ENCODE assay signal across 29 mouse cellular contexts in genomic region chr3:129862592-129862991, GRCm38 (mm10). TPM values are rescaled to one million over a fixed set of nuclear protein-coding genes. Genes with fewer than 3 reads are reported as not detected.
DNase-seq lines count a peak whose midpoint lies in the region; ATAC-seq and TF ChIP-seq lines count a peak whose summit lies in the region.
"Had no signal": no experiment of that assay in that cellular context is flagged by ENCODE, and none has a peak within 500 bp of the region (broad histone marks: within the 10 kb centered on the region; RNA-seq: fewer than 3 reads in every experiment).

No protein-coding gene starts in this region.

- TF ChIP-seq POLR2A in MEL (IDR thresholded peaks at IDR 0.05; ENCODE audit: control insufficient read depth in 1 of 2, insufficient read depth in 1 of 2, low read depth in 1 of 2, low read length in 2 of 2, poor library complexity in 1 of 2), result peak in 1 of 2 experiments; percentile 53; a peak in 2 of 4 replicates

- TF ChIP-seq CTCF in MEL (IDR thresholded peaks at IDR 0.05 in 2 of 3, conservative IDR thresholded peaks at IDR 0.05 in 1 of 3; ENCODE audit: control insufficient read depth in 1 of 3, insufficient read depth in 1 of 3, low read depth in 2 of 3, low read length in 3 of 3, poor library complexity in 1 of 3, severe bottlenecking in 1 of 3), result no peak
- TF ChIP-seq CTCF in hindbrain, postnatal 0 days (IDR thresholded peaks at IDR 0.05; ENCODE audit: low read depth), result no peak

- no peaks in the 10 kb centered on the region for H3K9me3 ChIP-seq in MEL (replicated peaks; ENCODE audit: insufficient read depth, low read length)
- H3K9me3 ChIP-seq in hindbrain, postnatal 0 days (ENCODE audit: low read length), result no peaks in the 10 kb centered on the region
- H3K9me3 ChIP-seq: embryonic facial prominence, embryonic 13.5 days; embryonic facial prominence, embryonic 15.5 days; G1E had no signal

- H3K27ac ChIP-seq in MEL (ENCODE audit: control insufficient read depth, low read depth, low read length), result no peak overlapping the region
- no peak overlapping the region for H3K27ac ChIP-seq in hindbrain, postnatal 0 days
- H3K27ac ChIP-seq: embryonic facial prominence, embryonic 13.5 days; embryonic facial prominence, embryonic 15.5 days; forebrain, embryonic 10.5 days; forebrain, embryonic 12.5 days had no signal

- ATAC-seq in hindbrain, postnatal 0 days, result no peak
- ATAC-seq: activated CD4-positive, CD25-positive, alpha-beta regulatory T cell, adult 4 months; forebrain, embryonic 14.5 days; forebrain, embryonic 16.5 days; Patski had no signal

- no peaks in the 10 kb centered on the region for H3K27me3 ChIP-seq in MEL (ENCODE audit: control insufficient read depth in 1 of 2, insufficient read depth in 2 of 2, low read length in 2 of 2)
- H3K27me3 ChIP-seq in hindbrain, postnatal 0 days (ENCODE audit: insufficient read depth, low read length), result no peaks in the 10 kb centered on the region
- H3K27me3 ChIP-seq: embryonic facial prominence, embryonic 13.5 days; embryonic facial prominence, embryonic 15.5 days; forebrain, embryonic 12.5 days; Patski had no signal

- DNase-seq in A20 (ENCODE audit: low read depth, low spot score) (peak; percentile 6), MEL (ENCODE audit: low read depth, low spot score) (peak; percentile 69), R1 (ENCODE audit: low read depth, low spot score) (peak; percentile 39)
- no peak for DNase-seq in neural tube, embryonic 10.5 days (ENCODE audit: extremely low spot score, low spot score)
- no peak for DNase-seq in heart, postnatal 25 days (ENCODE audit: low spot score)
- no peak for DNase-seq in hindbrain, postnatal 0 days (ENCODE audit: low spot score)
- DNase-seq in kidney, adult 9 months, result no peak
- DNase-seq: adrenal gland, adult 8-10 months; adrenal gland, postnatal 14 days; cerebellum, adult 11 months; cerebellum, adult 18-20 months; cerebellum, adult 8-10 months; cerebellum, adult 9-11 months; cerebellum, postnatal 14 days; cerebellum, postnatal 36 days; embryo, embryonic 11 days had no signal

- H3K9ac ChIP-seq in MEL (ENCODE audit: control insufficient read depth, low read depth, low read length, poor library complexity, severe bottlenecking), result peak overlapping the region; percentile 72
- no peak overlapping the region for H3K9ac ChIP-seq in hindbrain, postnatal 0 days (replicated peaks; ENCODE audit: low read length)
- H3K9ac ChIP-seq: embryonic facial prominence, embryonic 13.5 days; embryonic facial prominence, embryonic 15.5 days; forebrain, embryonic 12.5 days had no signal

- no peaks in the 10 kb centered on the region for H3K79me2 ChIP-seq in MEL (ENCODE audit: control insufficient read depth, insufficient read depth, low read length, poor library complexity)

- no peak overlapping the region for H3K4me2 ChIP-seq in hindbrain, postnatal 0 days (ENCODE audit: low read depth, low read length)
- H3K4me2 ChIP-seq: embryonic facial prominence, embryonic 13.5 days; embryonic facial prominence, embryonic 15.5 days; forebrain, embryonic 12.5 days had no signal

- intact Hi-C loops in heart, postnatal 25 days (cut with DNase I), result loop anchor here (5.0 kb wide), 1 partner anchor 215 kb away; no protein-coding TSS in a partner anchor

- 86% methylated on average over 2 of the region's 2 CpGs for WGBS in hindbrain, postnatal 0 days

- H3K4me1 ChIP-seq in MEL (ENCODE audit: control insufficient read depth in 1 of 2, insufficient read depth in 2 of 2, low read length in 2 of 2), result no peaks in the 10 kb centered on the region
- H3K4me1 ChIP-seq in hindbrain, postnatal 0 days (ENCODE audit: insufficient read depth, low read length), result no peaks in the 10 kb centered on the region
- H3K4me1 ChIP-seq: embryonic facial prominence, embryonic 13.5 days; embryonic facial prominence, embryonic 15.5 days; forebrain, embryonic 10.5 days; forebrain, embryonic 12.5 days had no signal

- peaks cover 0 to 2% of the 10 kb centered on the region in 2 experiments; a peak in 1 of 4 replicates for H3K36me3 ChIP-seq in MEL (ENCODE audit: control insufficient read depth in 1 of 2, insufficient read depth in 2 of 2, low read length in 2 of 2)
- no peaks in the 10 kb centered on the region for H3K36me3 ChIP-seq in hindbrain, postnatal 0 days (ENCODE audit: insufficient read depth, low read length)
- H3K36me3 ChIP-seq: embryonic facial prominence, embryonic 13.5 days; embryonic facial prominence, embryonic 15.5 days; forebrain, embryonic 10.5 days; forebrain, embryonic 12.5 days; G1E had no signal

- peak overlapping the region; percentile 50 to 67 for H3K4me3 ChIP-seq in MEL (ENCODE audit: control insufficient read depth in 1 of 2, insufficient read depth in 1 of 2, low read depth in 2 of 2, low read length in 2 of 2)
- H3K4me3 ChIP-seq in hindbrain, postnatal 0 days (ENCODE audit: low read length), result no peak overlapping the region
- H3K4me3 ChIP-seq: embryonic facial prominence, embryonic 13.5 days; embryonic facial prominence, embryonic 15.5 days; erythroblast, embryonic 14.5 days; forebrain, embryonic 10.5 days; forebrain, embryonic 12.5 days had no signal

- no peak for TF ChIP-seq RAD21 in MEL (IDR thresholded peaks at IDR 0.05; ENCODE audit: low read depth, low read length)

- no peak for TF ChIP-seq EP300 in MEL (IDR thresholded peaks at IDR 0.05; ENCODE audit: low read depth in 1 of 2, low read length in 2 of 2)

TF ChIP-seq in MEL, 35 proteins besides CTCF, POLR2A, EP300 and RAD21 (continues in another document):
- TF ChIP-seq KAT2A (conservative IDR thresholded peaks at IDR 0.05; ENCODE audit: low read depth, low read length), result no peak
- no peak; the same call in 1 of the 2 replicates for TF ChIP-seq MXI1 (IDR thresholded peaks at IDR 0.05; ENCODE audit: low read depth, low read length)
- TF ChIP-seq MYB (IDR thresholded peaks at IDR 0.05; ENCODE audit: low read depth, low read length), result no peak
- no peak for TF ChIP-seq POLR2AphosphoS5 (IDR thresholded peaks at IDR 0.05; ENCODE audit: borderline replicate concordance, low read depth, low read length)
- no peak for TF ChIP-seq RCOR1 (IDR thresholded peaks at IDR 0.05; ENCODE audit: low read depth, low read length)
- TF ChIP-seq TBP (IDR thresholded peaks at IDR 0.05; ENCODE audit: low read depth, low read length), result peak; percentile 59; the same call in 1 of the 2 replicates
- TF ChIP-seq MAX (IDR thresholded peaks at IDR 0.05; ENCODE audit: low read length), result no peak
- no peak for TF ChIP-seq NRF1 (IDR thresholded peaks at IDR 0.05; ENCODE audit: insufficient read depth, low read depth, low read length, poor library complexity, severe bottlenecking)
- TF ChIP-seq TCF12 (IDR thresholded peaks at IDR 0.05; ENCODE audit: low read depth, low read length), result no peak
- no peak for TF ChIP-seq MEF2A (IDR thresholded peaks at IDR 0.05; ENCODE audit: extremely low read depth, insufficient replicate concordance, low read depth, low read length, poor library complexity, severe bottlenecking)
- TF ChIP-seq SIN3A (IDR thresholded peaks at IDR 0.05; ENCODE audit: low read length), result no peak
- TF ChIP-seq NELFE (IDR thresholded peaks at IDR 0.05; ENCODE audit: low read depth, low read length), result peak; percentile 44; the same call in 1 of the 2 replicates
- TF ChIP-seq ZKSCAN1 (IDR thresholded peaks at IDR 0.05; ENCODE audit: low read depth, low read length), result no peak
- no peak for TF ChIP-seq ETS1 (IDR thresholded peaks at IDR 0.05; ENCODE audit: low read depth, low read length)
- no peak for TF ChIP-seq E2F4 (IDR thresholded peaks at IDR 0.05; ENCODE audit: borderline replicate concordance, low read depth, low read length)
- TF ChIP-seq BHLHE40 (IDR thresholded peaks at IDR 0.05; ENCODE audit: borderline replicate concordance, low read depth, low read length), result no peak

RNA-seq across cellular contexts. Expression of gene Pla2g12a, which starts 15.8 kb away (rescaled TPM):
- total RNA-seq in MEL (2012; rRNA removed), result 93.5 and 101 TPM in 2 replicates
- polyA plus RNA-seq in MEL (2012; ENCODE audit: insufficient read depth in 1 of 2, insufficient read length in 2 of 2, low read depth in 1 of 2, low replicate concordance in 2 of 2, missing spikeins in 1 of 2), result 100 to 1,000 TPM in 1 of 2 experiments, 10 to 100 TPM in 1; 89.8 to 251 TPM
- total RNA-seq in heart, postnatal 25 days (2021), result 10 to 100 TPM; 41.5 to 50.2 TPM
- 28.5 and 31.3 TPM in 2 replicates for total RNA-seq in hindbrain, postnatal 0 days (2014; rRNA removed)
- polyA plus RNA-seq in hindbrain, postnatal 0 days (2015; fragmentation: Nextera tagmentation; extraction: Ambion mirVana), result 52.9 and 53.3 TPM in 2 replicates

RNA-seq across cellular contexts. Expression of gene Cfi, which starts 26.9 kb away (rescaled TPM):
- total RNA-seq in MEL (2012; rRNA removed), result not detected in 2 replicates
- polyA plus RNA-seq in MEL (2012; ENCODE audit: insufficient read depth in 1 of 2, insufficient read length in 2 of 2, low read depth in 1 of 2, low replicate concordance in 2 of 2, missing spikeins in 1 of 2), result under 1 TPM in 1 of 2 experiments, not detected in 1; 0.06 TPM
- total RNA-seq in heart, postnatal 25 days (2021), result 1 to 10 TPM in 1 of 2 experiments, under 1 TPM in 1; 0.73 to 1.1 TPM
- 0.22 TPM in 1 of 2 replicates, not detected in the other for total RNA-seq in hindbrain, postnatal 0 days (2014; rRNA removed)
- 0.33 and 0.55 TPM in 2 replicates for polyA plus RNA-seq in hindbrain, postnatal 0 days (2015; fragmentation: Nextera tagmentation; extraction: Ambion mirVana)
- total RNA-seq: adrenal gland, adult 8-10 months; common myeloid progenitor, adult 5-6 weeks; G1E had no signal
- polyA plus RNA-seq: activated CD4-positive, CD25-positive, alpha-beta regulatory T cell, adult 4 months; C2C12; G1E had no signal

RNA-seq across cellular contexts. Expression of gene Gar1, which starts 31.4 kb away (rescaled TPM):
- total RNA-seq in MEL (2012; rRNA removed), result 87.1 and 97.3 TPM in 2 replicates
- polyA plus RNA-seq in MEL (2012; ENCODE audit: insufficient read depth in 1 of 2, insufficient read length in 2 of 2, low read depth in 1 of 2, low replicate concordance in 2 of 2, missing spikeins in 1 of 2), result 100 to 1,000 TPM; 461 to 473 TPM
- 10 to 100 TPM; 18.6 to 18.9 TPM for total RNA-seq in heart, postnatal 25 days (2021)
- total RNA-seq in hindbrain, postnatal 0 days (2014; rRNA removed), result 1.7 and 5.1 TPM in 2 replicates
- 37.0 and 37.3 TPM in 2 replicates for polyA plus RNA-seq in hindbrain, postnatal 0 days (2015; fragmentation: Nextera tagmentation; extraction: Ambion mirVana)

RNA-seq across cellular contexts. Expression of gene Casp6, which starts 38.6 kb away (rescaled TPM):
- total RNA-seq in MEL (2012; rRNA removed), result 8.7 and 9.3 TPM in 2 replicates
- 10 to 100 TPM in 1 of 2 experiments, not detected in 1; 34.2 TPM for polyA plus RNA-seq in MEL (2012; ENCODE audit: insufficient read depth in 1 of 2, insufficient read length in 2 of 2, low read depth in 1 of 2, low replicate concordance in 2 of 2, missing spikeins in 1 of 2)
- 10 to 100 TPM; 11.8 to 12.2 TPM for total RNA-seq in heart, postnatal 25 days (2021)
- 5.0 and 10.6 TPM in 2 replicates for total RNA-seq in hindbrain, postnatal 0 days (2014; rRNA removed)
- polyA plus RNA-seq in hindbrain, postnatal 0 days (2015; fragmentation: Nextera tagmentation; extraction: Ambion mirVana), result 17.5 and 25.3 TPM in 2 replicates

RNA-seq across cellular contexts. Expression of gene Rrh, which starts 40.2 kb away (rescaled TPM):
- total RNA-seq in MEL (2012; rRNA removed), result 0.19 TPM in 1 of 2 replicates, not detected in the other
- under 1 TPM in 1 of 2 experiments, not detected in 1; 0.11 TPM for polyA plus RNA-seq in MEL (2012; ENCODE audit: insufficient read depth in 1 of 2, insufficient read length in 2 of 2, low read depth in 1 of 2, low replicate concordance in 2 of 2, missing spikeins in 1 of 2)
- not detected for total RNA-seq in heart, postnatal 25 days (2021)
- 0.11 and 0.52 TPM in 2 replicates for total RNA-seq in hindbrain, postnatal 0 days (2014; rRNA removed)
- polyA plus RNA-seq in hindbrain, postnatal 0 days (2015; fragmentation: Nextera tagmentation; extraction: Ambion mirVana), result 0.33 and 0.41 TPM in 2 replicates
- total RNA-seq: adrenal gland, adult 18-20 months had no signal
- polyA plus RNA-seq: activated CD4-positive, CD25-positive, alpha-beta regulatory T cell, adult 4 months; erythroblast, embryonic 14.5 days; G1E had no signal

Comparison
In these comparisons a context has a peak if more than half of its experiments do, and no peak if none do; other contexts are left out.
1. DNase-seq: peak in A20 (single experiment), MEL (single experiment) and R1 (single experiment); none in neural tube, embryonic 10.5 days (single experiment), heart, postnatal 25 days (single experiment), hindbrain, postnatal 0 days (single experiment) and kidney, adult 9 months (single experiment).